ENCODE assay signal across 11 mouse cellular contexts in the genomic region with DNA sequence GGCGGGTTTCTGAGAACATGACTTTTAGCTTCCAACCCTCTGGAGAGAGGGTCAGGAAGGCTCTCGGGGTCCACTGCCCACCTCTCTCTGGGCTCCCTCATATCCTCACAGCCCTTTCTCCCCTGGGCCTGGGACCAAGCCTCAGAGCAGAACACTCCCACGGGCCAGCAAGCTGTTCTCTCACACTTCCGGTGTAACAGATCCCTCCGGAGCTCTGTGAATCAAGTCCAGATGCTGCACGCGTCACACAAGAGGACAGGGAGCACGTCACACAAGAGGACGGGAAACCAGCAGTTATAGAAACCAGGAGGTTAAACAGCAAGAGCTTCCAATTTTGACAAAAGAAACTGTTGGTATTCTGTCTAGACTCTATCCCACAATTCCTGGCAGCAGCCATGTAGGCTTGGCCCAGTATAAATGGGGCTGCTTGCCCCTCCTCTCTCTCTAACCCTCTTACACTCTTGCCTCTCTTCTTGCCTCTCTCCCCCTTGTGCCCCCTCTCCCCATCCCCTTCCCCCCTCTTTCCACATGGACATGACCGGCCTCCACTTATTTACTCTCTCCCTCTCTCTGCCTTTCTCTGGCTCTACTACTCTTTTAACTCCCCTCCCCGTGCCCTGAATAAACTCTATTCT. TPM values are rescaled to one million over a fixed set of nuclear protein-coding genes. Genes with fewer than 3 reads are reported as not detected.
DNase-seq lines count a peak whose midpoint lies in the region.
"Had no signal": no experiment of that assay in that cellular context is flagged by ENCODE, and none has a peak within 500 bp of the region (broad histone marks: within the 10 kb centered on the region; RNA-seq: fewer than 3 reads in every experiment).

No protein-coding gene starts in this region.

- DNase-seq in gastrocnemius, adult 18-20 months (ENCODE audit: low spot score), result peak; percentile 40
- DNase-seq in gastrocnemius, adult 8-10 months (ENCODE audit: low spot score in 2 of 2), result no peak
- DNase-seq in lung, postnatal 10 days, result peak; percentile 53
- DNase-seq in lung, postnatal 4 days, result no peak
- DNase-seq in heart, postnatal 10 days, result peak; percentile 73 to 75
- peak; percentile 26 for DNase-seq in mesoderm, embryonic 11.5 days (ENCODE audit: low read depth, low spot score)
- no peak for DNase-seq in B cell, adult 2 months
- DNase-seq in cerebellum, adult 9-11 months, result no peak
- DNase-seq: adrenal gland, postnatal 14 days; cerebellum, adult 9-10 months; lung, adult 18-20 months had no signal

- intact Hi-C loops in heart, postnatal 10 days (cut with DNase I), result loop anchor here (10.0 kb wide), 1 partner anchor 267 kb away; no protein-coding TSS in a partner anchor

RNA-seq across cellular contexts. Expression of a gene that starts 19.9 kb away (rescaled TPM):
- total RNA-seq in gastrocnemius, adult 18-20 months (2021), result 1 to 10 TPM; 2.6 to 4.1 TPM
- total RNA-seq in gastrocnemius, adult 8-10 months (2022), result 1 to 10 TPM; 2.8 to 3.6 (median 3.0) TPM
- total RNA-seq in heart, postnatal 10 days (2021), result 10 to 100 TPM; 15.8 to 17.6 TPM

Comparison
In these comparisons a context has a peak if more than half of its experiments do, and no peak if none do; other contexts are left out.
1. DNase-seq: peak in gastrocnemius, adult 18-20 months (single experiment), lung, postnatal 10 days (single experiment), heart, postnatal 10 days (2 of 2) and mesoderm, embryonic 11.5 days (single experiment); none in gastrocnemius, adult 8-10 months (0 of 2), lung, postnatal 4 days (0 of 2), B cell, adult 2 months (0 of 2) and cerebellum, adult 9-11 months (single experiment).